Mouse (Mus musculus) cortical plate, adult 2 months (tissue): Measurements from ENCODE around the gene Bmper.

Experiments used
- CTCF ChIP-seq: fragments of 200-500 bp; IDR thresholded peaks from 2 replicates; pipeline ENCODE4 v1.5.1; 2011; ENCODE audit warnings: mild to moderate bottlenecking, control low read depth, low read length; ENCODE audit not compliant: insufficient read depth; ENCODE audit errors: extremely low read depth
- POLR2A ChIP-seq: fragments of 200-500 bp; IDR thresholded peaks from 2 replicates; pipeline ENCODE4 v1.6.1; 2011; ENCODE audit warnings: mild to moderate bottlenecking, low read length, control low read depth; ENCODE audit not compliant: insufficient read depth; ENCODE audit errors: extremely low read depth

GRCm38 (mm10) chr9:23297491-23298170, 74.8 kb downstream of the Bmper start:
- TF ChIP-seq CTCF: no peak
- no peak for TF ChIP-seq POLR2A
